Mouse (Mus musculus) midbrain, embryonic 16.5 days (tissue): ENCODE measurements at regions not wholly inside any gene's neighbourhood (a gene's known extent, or its start where the extent isn't known, plus 50 kb on each side); places are given as distances from the start of the nearest gene placed in this dataset.

Experiments used
- ATAC-seq: fragments of 200-750 bp; cut with Nextera tagmentation; 2 replicates; pipeline ENCODE4 v1.8.0; 2017; ENCODE audit warnings: moderate TSS enrichment
- H3K27ac ChIP-seq: fragments of 300-500 bp; sonication (generic); 2 replicates; pipeline ENCODE4 v1.5.1; 2014; ENCODE audit warnings: mild to moderate bottlenecking, low read length, mixed read lengths
- H3K27me3 ChIP-seq: fragments of 300-500 bp; sonication (generic); 2 replicates; pipeline ENCODE4 v1.6.1; 2014; ENCODE audit warnings: low read depth, low read length, mixed read lengths; ENCODE audit not compliant: control insufficient read depth, insufficient read depth
- H3K36me3 ChIP-seq: fragments of 300-500 bp; sonication (generic); 2 replicates; pipeline ENCODE4 v1.6.1; 2014; ENCODE audit warnings: mild to moderate bottlenecking, low read length, moderate library complexity, mixed read lengths; ENCODE audit not compliant: control insufficient read depth, insufficient read depth
- H3K4me1 ChIP-seq: fragments of 300-500 bp; sonication (generic); 2 replicates; pipeline ENCODE4 v1.6.1; 2014; ENCODE audit warnings: mild to moderate bottlenecking, low read length, mixed read lengths; ENCODE audit not compliant: control insufficient read depth, insufficient read depth
- H3K4me2 ChIP-seq: fragments of 300-500 bp; sonication (generic); 2 replicates; pipeline ENCODE4 v1.6.1; 2014; ENCODE audit warnings: mild to moderate bottlenecking, low read length, mixed read lengths
- H3K4me3 ChIP-seq: fragments of 300-500 bp; sonication (generic); 2 replicates; pipeline ENCODE4 v1.5.1; 2014; ENCODE audit warnings: low read depth, mild to moderate bottlenecking, low read length, moderate library complexity, mixed read lengths
- H3K9ac ChIP-seq: fragments of 300-500 bp; sonication (generic); 2 replicates; pipeline ENCODE4 v1.6.1; 2014; ENCODE audit warnings: low read depth, low read length, mixed read lengths
- H3K9me3 ChIP-seq: fragments of 300-500 bp; sonication (generic); replicated peaks from 2 replicates; pipeline ENCODE4 v1.6.1; 2014; ENCODE audit warnings: mild to moderate bottlenecking, low read length, mixed read lengths; ENCODE audit not compliant: control insufficient read depth, poor library complexity, severe bottlenecking
- WGBS: fragments of 180-500 bp; shearing (Covaris S2); extraction: QIAGEN DNeasy Blood & Tissue Kit; methylation state at CpG from one replicate; pipeline ENCODE4 v1.1.7; 2014; 5-methylcytosine and 5-hydroxymethylcytosine counted together

DNA sequence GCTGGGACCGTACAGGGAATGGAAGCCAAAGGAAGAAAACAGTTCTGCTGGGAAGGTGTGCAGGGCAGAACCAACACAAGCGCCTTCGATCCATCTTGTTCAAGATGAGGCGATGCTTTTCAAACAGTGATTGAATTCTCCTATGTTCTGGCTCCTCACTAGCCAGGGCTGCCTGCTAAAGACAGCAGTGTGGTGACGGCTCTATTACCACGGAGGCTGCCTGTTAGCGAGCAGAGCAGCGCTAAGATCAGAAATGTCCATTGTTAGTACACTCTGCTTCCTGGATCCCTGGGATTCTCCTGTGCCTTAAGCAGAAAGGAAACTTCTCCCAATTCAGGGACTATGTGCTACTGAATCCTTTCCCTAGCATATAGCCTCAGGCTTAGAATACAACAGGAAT lies 629.0 kb downstream of the Cdk5rap2 start:
- no peaks in the 10 kb centered on the region for H3K36me3 ChIP-seq
- H3K27me3 ChIP-seq: no peaks in the 10 kb centered on the region

GRCm38 (mm10) chr4:69761841-69762240 lies 648.4 kb downstream of the Cdk5rap2 start:
- Histone ChIP-seq H3K4me2 (no peak overlapping the region), H3K4me1 (no peaks in the 10 kb centered on the region), H3K9me3 (no peaks in the 10 kb centered on the region), H3K4me3 (no peak overlapping the region), H3K27me3 (no peaks in the 10 kb centered on the region), H3K27ac (no peak overlapping the region), H3K9ac (no peak overlapping the region), H3K36me3 (no peaks in the 10 kb centered on the region)
- 93% methylated on average over 3 of the region's 3 CpGs for WGBS
- ATAC-seq: no peak

More for the DNA sequence above, 629.0 kb downstream of the Cdk5rap2 start:
- Histone ChIP-seq H3K4me3 (no peak overlapping the region), H3K9ac (no peak overlapping the region), H3K9me3 (no peaks in the 10 kb centered on the region), H3K27ac (no peak overlapping the region), H3K4me1 (no peaks in the 10 kb centered on the region), H3K4me2 (no peak overlapping the region)
- WGBS: 46% methylated on average over 8 of the region's 8 CpGs
- ATAC-seq: peak; percentile 85

DNA sequence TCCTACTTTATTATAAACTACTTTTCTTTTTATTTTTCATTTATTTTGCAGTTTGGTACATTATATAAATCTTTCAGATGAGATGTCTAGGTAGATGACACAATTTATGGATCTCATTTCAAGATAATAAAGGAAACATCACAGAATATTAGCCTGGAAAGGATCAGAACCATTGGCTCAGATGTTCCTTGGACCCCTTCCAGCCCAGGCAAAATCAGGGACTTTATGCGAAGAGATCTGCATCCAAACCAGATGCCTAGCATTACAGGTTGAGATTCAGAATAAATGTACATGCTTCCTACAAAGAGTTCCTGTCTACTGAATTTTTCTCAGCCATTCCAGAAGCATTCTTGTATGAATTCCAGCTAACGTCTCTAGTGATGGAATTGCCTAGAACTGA lies 650.6 kb downstream of the Cdk5rap2 start:
- no peak overlapping the region for H3K27ac ChIP-seq
- no peak overlapping the region for H3K4me2 ChIP-seq
- H3K9ac ChIP-seq: no peak overlapping the region
- 87% methylated on average over 2 of the region's 2 CpGs for WGBS
- H3K36me3 ChIP-seq: no peaks in the 10 kb centered on the region
- no peaks in the 10 kb centered on the region for H3K4me1 ChIP-seq
- no peak for ATAC-seq
- no peaks in the 10 kb centered on the region for H3K27me3 ChIP-seq
- no peaks in the 10 kb centered on the region for H3K9me3 ChIP-seq
- no peak overlapping the region for H3K4me3 ChIP-seq

DNA sequence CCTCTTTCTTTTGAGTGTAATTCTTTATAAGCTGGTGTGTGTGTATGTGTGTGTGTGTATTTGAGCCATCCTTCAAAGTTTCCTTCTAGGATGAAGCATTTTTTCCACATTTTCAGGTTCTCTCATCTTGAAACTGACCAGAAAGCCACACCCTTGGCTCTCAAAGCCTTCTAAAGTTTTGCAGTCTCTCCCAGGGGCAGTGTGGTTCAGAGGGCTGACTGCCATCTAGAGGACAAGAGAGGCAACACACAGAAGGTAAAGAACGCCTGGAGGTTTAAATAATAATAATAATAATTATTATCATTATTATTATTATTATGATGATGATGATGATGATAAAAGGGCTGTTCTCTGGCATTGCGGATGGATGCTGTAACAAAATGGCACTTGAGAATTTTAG lies 655.7 kb downstream of the Cdk5rap2 start:
- 63% methylated on average over 2 of the region's 2 CpGs for WGBS
- H3K4me1 ChIP-seq: no peaks in the 10 kb centered on the region
- ATAC-seq: no peak
- no peaks in the 10 kb centered on the region for H3K27me3 ChIP-seq
- no peak overlapping the region for H3K4me2 ChIP-seq
- H3K4me3 ChIP-seq: no peak overlapping the region
- H3K27ac ChIP-seq: no peak overlapping the region
- H3K36me3 ChIP-seq: no peaks in the 10 kb centered on the region
- H3K9ac ChIP-seq: no peak overlapping the region
- H3K9me3 ChIP-seq: no peaks in the 10 kb centered on the region

GRCm38 (mm10) chr4:69753086-69753485 lies 657.2 kb downstream of the Cdk5rap2 start:
- no peak overlapping the region for H3K4me3 ChIP-seq
- no peaks in the 10 kb centered on the region for H3K36me3 ChIP-seq
- no peak for ATAC-seq
- H3K27ac ChIP-seq: no peak overlapping the region
- no peak overlapping the region for H3K4me2 ChIP-seq
- H3K9ac ChIP-seq: no peak overlapping the region
- no peaks in the 10 kb centered on the region for H3K27me3 ChIP-seq
- WGBS: 80% methylated on average over 3 of the region's 3 CpGs
- no peaks in the 10 kb centered on the region for H3K4me1 ChIP-seq
- H3K9me3 ChIP-seq: no peaks in the 10 kb centered on the region

- WGBS: 82% methylated on average over 7 of the region's 7 CpGs
- ATAC-seq: no peak
- H3K4me2 ChIP-seq: no peak overlapping the region
- H3K27ac ChIP-seq: no peak overlapping the region
- no peaks in the 10 kb centered on the region for H3K27me3 ChIP-seq
- no peaks in the 10 kb centered on the region for H3K9me3 ChIP-seq
- no peaks in the 10 kb centered on the region for H3K36me3 ChIP-seq
- H3K4me3 ChIP-seq: no peak overlapping the region
- H3K9ac ChIP-seq: no peak overlapping the region
- H3K4me1 ChIP-seq: no peaks in the 10 kb centered on the region
Observed at GRCm38 (mm10) chr4:69739833-69740510, 670.3 kb downstream of the Cdk5rap2 start.
